In genomic region chr17:87093061-87093460, GRCm38 (mm10) we compare ENCODE assay signal across 12 mouse cellular contexts.
"Had no signal": no experiment of that assay in that cellular context is flagged by ENCODE, and none has a peak within 500 bp of the region (broad histone marks: within the 10 kb centered on the region; RNA-seq: fewer than 3 reads in every experiment).

No protein-coding gene starts in this region.

- H3K9ac ChIP-seq: limb, embryonic 13.5 days; liver, embryonic 14.5 days; midbrain, embryonic 13.5 days had no signal

- DNase-seq: kidney, postnatal 36 days; layer of hippocampus, adult 9-11 months; layer of hippocampus, postnatal 36 days; left cerebral cortex, postnatal 4 days; lung, adult 18-20 months; right cerebral cortex, adult 18-20 months; right cerebral cortex, postnatal 25 days; thymus, postnatal 14 days had no signal

- H3K9me3 ChIP-seq: limb, embryonic 13.5 days; midbrain, embryonic 13.5 days had no signal

- H3K36me3 ChIP-seq: limb, embryonic 13.5 days; midbrain, embryonic 13.5 days had no signal

- ATAC-seq: midbrain, embryonic 13.5 days had no signal

- H3K27ac ChIP-seq: kidney, postnatal 0 days; limb, embryonic 13.5 days; liver, embryonic 14.5 days; midbrain, embryonic 13.5 days had no signal

- H3K4me1 ChIP-seq: midbrain, embryonic 13.5 days had no signal

- H3K4me2 ChIP-seq: limb, embryonic 13.5 days; midbrain, embryonic 13.5 days had no signal

- H3K27me3 ChIP-seq: limb, embryonic 13.5 days; midbrain, embryonic 13.5 days had no signal

- H3K4me3 ChIP-seq: limb, embryonic 13.5 days; midbrain, embryonic 13.5 days had no signal
